27 mouse cellular contexts compared by ENCODE assay signal in genomic region chr3:140184899-140185525, GRCm38 (mm10).
DNase-seq lines count a peak whose midpoint lies in the region; ATAC-seq and TF ChIP-seq lines count a peak whose summit lies in the region.
"Had no signal": no experiment of that assay in that cellular context is flagged by ENCODE, and none has a peak within 500 bp of the region (broad histone marks: within the 10 kb centered on the region; RNA-seq: fewer than 3 reads in every experiment).

No protein-coding gene starts in this region.

- H3K27ac ChIP-seq in forebrain, embryonic 15.5 days (replicated peaks): no peak overlapping the region
- H3K27ac ChIP-seq in midbrain, embryonic 15.5 days: no peak overlapping the region
- no peak overlapping the region for H3K27ac ChIP-seq in intestine, embryonic 16.5 days (ENCODE audit: low read length)
- H3K27ac ChIP-seq in liver, embryonic 12.5 days: no peak overlapping the region
- H3K27ac ChIP-seq: kidney, postnatal 0 days; left cerebral cortex, adult 2 months; limb, embryonic 15.5 days; macrophage; neural tube, embryonic 15.5 days; stomach, embryonic 15.5 days had no signal

- peaks cover 7% of the 10 kb centered on the region; the same call in 1 of the 2 replicates for H3K4me1 ChIP-seq in forebrain, embryonic 15.5 days
- H3K4me1 ChIP-seq in midbrain, embryonic 15.5 days: peaks cover 5% of the 10 kb centered on the region; the same call in 1 of the 2 replicates
- no peaks in the 10 kb centered on the region for H3K4me1 ChIP-seq in intestine, embryonic 16.5 days (ENCODE audit: control insufficient read depth, insufficient read depth, low read length)
- no peaks in the 10 kb centered on the region for H3K4me1 ChIP-seq in lung, adult 2 months (ENCODE audit: control insufficient read depth, insufficient read depth, low read length)
- H3K4me1 ChIP-seq in liver, embryonic 12.5 days: no peaks in the 10 kb centered on the region
- H3K4me1 ChIP-seq: heart, embryonic 12.5 days; limb, embryonic 15.5 days; neural tube, embryonic 15.5 days; stomach, embryonic 15.5 days had no signal

- H3K4me3 ChIP-seq in forebrain, embryonic 15.5 days: no peak overlapping the region
- no peak overlapping the region for H3K4me3 ChIP-seq in midbrain, embryonic 15.5 days
- no peak overlapping the region for H3K4me3 ChIP-seq in intestine, embryonic 16.5 days (ENCODE audit: low read length)
- H3K4me3 ChIP-seq in lung, adult 2 months (replicated peaks; ENCODE audit: extremely low read depth, low read depth, low read length): no peak overlapping the region
- no peak overlapping the region for H3K4me3 ChIP-seq in liver, embryonic 12.5 days
- H3K4me3 ChIP-seq: heart, embryonic 12.5 days; left cerebral cortex, adult 2 months; limb, embryonic 15.5 days; neural tube, embryonic 15.5 days; stomach, embryonic 15.5 days had no signal

- TF ChIP-seq CTCF in lung, adult 2 months (IDR thresholded peaks at IDR 0.05; ENCODE audit: insufficient read depth, low read length): no peak

- H3K9ac ChIP-seq in forebrain, embryonic 15.5 days (replicated peaks): no peak overlapping the region
- no peak overlapping the region for H3K9ac ChIP-seq in midbrain, embryonic 15.5 days
- H3K9ac ChIP-seq in intestine, embryonic 16.5 days (ENCODE audit: low read depth, low read length): no peak overlapping the region
- H3K9ac ChIP-seq in liver, embryonic 12.5 days: no peak overlapping the region
- H3K9ac ChIP-seq: heart, embryonic 12.5 days; limb, embryonic 15.5 days; neural tube, embryonic 15.5 days; stomach, embryonic 15.5 days had no signal

- 25% methylated on average over 4 of the region's 4 CpGs for WGBS in forebrain, embryonic 15.5 days
- WGBS in midbrain, embryonic 15.5 days: 32% methylated on average over 4 of the region's 4 CpGs
- WGBS in intestine, embryonic 16.5 days: 57% methylated on average over 4 of the region's 4 CpGs
- 58% methylated on average over 4 of the region's 4 CpGs for WGBS in lung, adult 2 months
- 58% methylated on average over 4 of the region's 4 CpGs for WGBS in liver, embryonic 12.5 days (ENCODE audit: insufficient replicate concordance)

- TF ChIP-seq POLR2A in lung, adult 2 months (IDR thresholded peaks at IDR 0.05; ENCODE audit: borderline replicate concordance, extremely low read depth, low read depth, low read length): no peak

- no peak overlapping the region for H3K4me2 ChIP-seq in forebrain, embryonic 15.5 days (replicated peaks)
- no peak overlapping the region for H3K4me2 ChIP-seq in midbrain, embryonic 15.5 days
- H3K4me2 ChIP-seq in intestine, embryonic 16.5 days (ENCODE audit: low read depth, low read length): no peak overlapping the region
- H3K4me2 ChIP-seq in liver, embryonic 12.5 days: no peak overlapping the region
- H3K4me2 ChIP-seq: heart, embryonic 12.5 days; limb, embryonic 15.5 days; neural tube, embryonic 15.5 days; stomach, embryonic 15.5 days had no signal

- 0 out of 2 replicates have a peak, but pooled peaks have one; percentile 38 for ATAC-seq in forebrain, embryonic 15.5 days (replicated peaks)
- peak; percentile 77; the same call in 1 of the 2 replicates for ATAC-seq in midbrain, embryonic 15.5 days (replicated peaks)
- no peak for ATAC-seq in intestine, embryonic 16.5 days
- no peak for ATAC-seq in liver, embryonic 12.5 days
- ATAC-seq: lung, postnatal 0 days had no signal

- H3K27me3 ChIP-seq in forebrain, embryonic 15.5 days: no peaks in the 10 kb centered on the region
- H3K27me3 ChIP-seq in midbrain, embryonic 15.5 days (replicated peaks): no peaks in the 10 kb centered on the region
- no peaks in the 10 kb centered on the region for H3K27me3 ChIP-seq in intestine, embryonic 16.5 days (replicated peaks; ENCODE audit: control insufficient read depth, insufficient read depth, low read length)
- no peaks in the 10 kb centered on the region for H3K27me3 ChIP-seq in liver, embryonic 12.5 days (replicated peaks)
- H3K27me3 ChIP-seq: heart, embryonic 12.5 days; limb, embryonic 15.5 days; neural tube, embryonic 15.5 days; stomach, embryonic 15.5 days had no signal

- DNase-seq in embryo, embryonic 11 days: peak; percentile 4
- DNase-seq in embryo, embryonic 9.5 days (ENCODE audit: extremely low spot score): no peak
- peak; percentile 50 for DNase-seq in brain, adult 2 months (ENCODE audit: low read depth, low spot score)
- no peak for DNase-seq in lung, adult 2 months
- DNase-seq: adrenal gland, postnatal 25 days; cerebellum, adult 11 months; cerebellum, postnatal 10 days; gastrocnemius, postnatal 25 days; heart, adult 18-20 months; heart, postnatal 10 days; kidney, adult 18-20 months; left cerebral cortex, postnatal 4 days; right cerebral cortex, adult 18-20 months; thymus, adult 18-20 months; thymus, postnatal 4 days had no signal

- H3K36me3 ChIP-seq in forebrain, embryonic 15.5 days: no peaks in the 10 kb centered on the region
- no peaks in the 10 kb centered on the region for H3K36me3 ChIP-seq in midbrain, embryonic 15.5 days (replicated peaks)
- H3K36me3 ChIP-seq in intestine, embryonic 16.5 days (ENCODE audit: control insufficient read depth, insufficient read depth, low read length): no peaks in the 10 kb centered on the region
- no peaks in the 10 kb centered on the region for H3K36me3 ChIP-seq in liver, embryonic 12.5 days
- H3K36me3 ChIP-seq: heart, embryonic 12.5 days; limb, embryonic 15.5 days; neural tube, embryonic 15.5 days; stomach, embryonic 15.5 days had no signal

- no peaks in the 10 kb centered on the region for H3K9me3 ChIP-seq in forebrain, embryonic 15.5 days
- H3K9me3 ChIP-seq in midbrain, embryonic 15.5 days: no peaks in the 10 kb centered on the region
- H3K9me3 ChIP-seq in intestine, embryonic 16.5 days (ENCODE audit: control insufficient read depth, low read length): no peaks in the 10 kb centered on the region
- no peaks in the 10 kb centered on the region for H3K9me3 ChIP-seq in liver, embryonic 12.5 days (replicated peaks)
- H3K9me3 ChIP-seq: heart, embryonic 12.5 days; limb, embryonic 15.5 days; neural tube, embryonic 15.5 days; stomach, embryonic 15.5 days had no signal

Comparison
In these comparisons a context has a peak if more than half of its experiments do, and no peak if none do; other contexts are left out.
1. DNase-seq: peak in embryo, embryonic 11 days (single experiment) and brain, adult 2 months (single experiment); none in embryo, embryonic 9.5 days (single experiment) and lung, adult 2 months (single experiment).
2. ATAC-seq: peak in forebrain, embryonic 15.5 days (single experiment) and midbrain, embryonic 15.5 days (single experiment); none in intestine, embryonic 16.5 days (single experiment) and liver, embryonic 12.5 days (single experiment).